Mouse (Mus musculus) brain, adult 2 months (tissue): ENCODE measurements around the gene Rbpjl.

Experiments
- DNase-seq: peaks from one replicate; pipeline ENCODE4 v3.0.0; 2011; ENCODE audit warnings: low read depth, low spot score

Gene Rbpjl

GRCm38 (mm10) chr2:164429881-164430615 lies 27.1 kb downstream of the Rbpjl start:
- no peak for DNase-seq

- DNase-seq = no peak
Observed at GRCm38 (mm10) chr2:164430697-164431096, 27.8 kb downstream of the Rbpjl start.

- DNase-seq = no peak
Observed at GRCm38 (mm10) chr2:164431676-164432465, 28.9 kb downstream of the Rbpjl start.

DNA sequence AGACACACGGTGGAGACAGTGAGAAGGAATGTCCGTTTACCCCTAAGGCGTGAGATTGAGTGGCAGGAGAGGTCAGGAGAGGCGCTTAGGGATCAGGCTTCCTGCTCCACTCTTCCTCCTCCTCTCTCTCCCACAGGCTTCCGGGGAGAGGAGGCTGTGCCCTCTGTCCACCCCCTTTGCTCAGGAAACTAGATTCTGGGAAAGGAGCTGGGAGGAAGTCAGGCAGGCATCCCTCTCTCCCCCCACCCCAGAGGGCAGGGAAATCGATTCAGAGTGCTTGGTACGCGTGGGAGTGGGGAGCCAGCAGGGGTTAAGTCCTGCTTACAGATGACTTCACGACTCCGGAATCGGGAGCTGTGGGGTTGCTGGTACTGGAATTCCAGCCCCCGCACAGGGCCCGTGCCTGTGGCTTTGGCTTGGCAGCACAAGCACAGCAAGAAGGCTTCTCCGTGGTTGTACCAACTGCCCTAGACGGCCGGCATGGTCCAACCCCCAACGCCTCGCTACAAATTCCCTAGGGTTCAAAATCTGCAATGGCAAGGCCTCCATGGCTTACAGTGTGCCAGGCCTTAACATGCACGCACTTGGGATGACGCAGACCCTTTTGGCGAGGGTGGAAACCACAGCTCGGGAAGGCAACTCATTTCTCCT lies 29.7 kb downstream of the Rbpjl start:
- no peak for DNase-seq

DNA sequence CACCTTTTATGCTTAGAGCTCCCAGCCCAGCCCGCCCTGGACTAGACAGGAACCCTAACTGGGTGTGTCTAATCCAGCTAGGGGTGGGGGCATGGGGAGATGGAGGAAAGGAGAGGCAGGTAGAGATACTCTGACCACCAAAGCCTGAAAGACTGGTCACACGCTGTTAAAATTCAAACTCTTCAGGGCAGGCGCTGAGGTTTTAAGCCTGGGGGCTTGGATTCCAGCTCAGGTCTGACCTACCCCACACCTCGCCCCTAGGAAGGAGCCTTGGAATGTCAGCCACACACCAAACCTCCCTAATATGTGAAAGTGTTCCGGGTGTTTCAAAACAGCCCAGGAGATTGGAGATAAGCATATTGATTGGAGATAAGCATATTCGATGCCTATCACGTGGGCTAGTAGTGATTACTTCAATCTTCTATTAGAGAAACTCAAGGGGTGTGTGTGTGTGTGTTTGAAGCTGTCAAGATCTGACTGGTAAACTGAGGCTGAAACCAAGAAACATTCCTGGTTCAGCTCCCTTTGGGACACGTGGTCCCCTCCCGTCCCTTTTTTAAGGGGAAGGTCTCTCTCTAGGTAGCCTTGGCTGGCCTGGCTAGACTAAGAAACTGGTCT lies 30.4 kb downstream of the Rbpjl start:
- DNase-seq = no peak

GRCm38 (mm10) chr2:164434681-164435080 lies 31.7 kb downstream of the Rbpjl start:
- no peak for DNase-seq

DNA sequence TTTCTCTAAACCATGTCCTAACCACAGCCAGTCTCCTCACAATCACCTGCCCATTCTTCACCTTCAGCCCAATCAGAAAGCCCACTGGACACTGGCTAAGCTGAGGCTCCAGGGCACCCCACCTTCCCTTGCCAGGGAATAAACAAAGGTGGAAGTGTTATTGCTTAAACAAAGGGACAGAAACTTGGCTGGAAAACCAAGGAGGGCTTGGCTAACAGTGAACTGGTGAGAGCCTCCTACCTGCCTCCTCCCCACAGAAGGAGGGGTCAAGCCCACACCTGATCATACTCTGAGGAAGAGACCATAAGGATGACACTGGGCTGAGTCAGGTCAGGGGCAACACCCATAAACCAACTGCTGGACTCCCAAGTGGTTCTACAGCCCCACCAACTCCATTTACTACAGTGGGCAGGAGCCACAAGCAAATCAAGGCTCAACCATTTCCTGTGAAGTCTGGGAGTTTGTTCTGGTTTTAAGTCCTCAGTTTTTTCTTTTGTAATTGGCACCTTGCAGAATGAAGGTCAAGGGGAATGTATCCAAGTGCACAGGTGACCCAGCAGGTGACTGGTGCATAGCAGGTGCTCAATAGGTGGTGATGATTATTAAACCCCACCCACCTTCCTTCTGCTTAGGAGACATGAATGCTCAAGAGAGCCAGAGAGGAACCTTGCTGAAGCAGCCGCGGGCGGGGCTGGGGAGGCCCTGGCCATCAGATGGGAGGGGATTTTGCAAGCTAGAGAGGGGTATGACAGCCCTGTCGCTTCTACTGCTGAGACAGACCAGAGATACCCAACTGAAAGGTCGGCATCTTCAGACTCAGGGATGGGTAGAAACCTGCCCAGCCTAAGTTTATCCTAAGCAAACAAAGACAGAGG lies 32.5 kb downstream of the Rbpjl start:
- DNase-seq = no peak

DNA sequence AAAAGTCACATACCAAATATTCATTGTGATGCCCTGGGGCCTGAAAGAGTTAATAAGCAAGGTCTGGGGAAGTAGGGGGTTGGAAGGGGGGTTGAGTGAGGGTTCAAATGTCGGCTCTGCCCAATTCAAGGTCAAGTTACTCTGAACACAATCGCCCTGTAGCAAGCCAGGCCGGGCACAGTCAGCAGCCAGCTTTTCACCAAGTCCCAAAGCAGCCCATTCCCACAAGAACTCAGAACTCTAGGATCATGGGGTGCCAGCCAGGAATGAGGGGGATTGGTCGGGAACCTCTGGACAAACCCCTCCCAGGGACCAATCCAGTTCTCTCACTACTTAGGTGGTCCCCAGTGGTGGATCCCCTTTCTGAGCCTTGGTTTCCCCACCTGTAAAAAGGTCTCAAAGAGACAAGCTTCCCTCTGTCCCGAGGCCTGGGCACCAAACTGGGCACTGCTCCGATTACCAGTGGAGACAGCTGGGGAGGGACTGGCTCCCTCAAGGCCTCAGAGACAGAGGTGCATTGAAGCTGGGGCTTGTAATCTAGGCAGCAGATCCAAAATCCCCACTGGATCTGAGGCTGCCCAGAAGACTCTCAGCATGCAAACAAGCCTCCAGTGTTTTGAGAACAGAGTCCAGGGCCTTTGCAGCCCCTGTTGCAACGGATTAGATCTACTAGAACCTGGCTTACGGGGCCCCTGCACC lies 33.4 kb downstream of the Rbpjl start:
- DNase-seq = peak; percentile 55

- no peak for DNase-seq
Observed at GRCm38 (mm10) chr2:164436961-164437360, 34.0 kb downstream of the Rbpjl start.

DNA sequence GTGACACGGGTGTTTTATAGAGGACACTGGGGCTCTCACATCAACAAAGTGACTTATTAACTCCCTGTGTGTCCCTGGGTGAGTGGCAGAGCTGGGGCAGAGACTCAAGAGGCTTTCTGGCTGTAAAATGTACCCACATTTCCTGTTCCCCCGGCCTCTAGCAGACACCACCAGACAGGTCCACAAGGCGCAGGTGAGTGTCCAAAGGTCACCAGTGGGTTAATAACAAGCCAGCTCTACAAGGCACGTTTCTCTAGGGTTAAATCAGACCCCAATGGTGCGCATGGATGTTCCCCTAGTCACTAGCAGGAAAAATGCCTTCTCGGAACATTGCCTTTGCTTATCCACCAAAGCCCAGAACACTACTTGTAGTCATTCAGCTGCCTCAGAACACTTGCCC lies 34.8 kb downstream of the Rbpjl start:
- DNase-seq = no peak

DNA sequence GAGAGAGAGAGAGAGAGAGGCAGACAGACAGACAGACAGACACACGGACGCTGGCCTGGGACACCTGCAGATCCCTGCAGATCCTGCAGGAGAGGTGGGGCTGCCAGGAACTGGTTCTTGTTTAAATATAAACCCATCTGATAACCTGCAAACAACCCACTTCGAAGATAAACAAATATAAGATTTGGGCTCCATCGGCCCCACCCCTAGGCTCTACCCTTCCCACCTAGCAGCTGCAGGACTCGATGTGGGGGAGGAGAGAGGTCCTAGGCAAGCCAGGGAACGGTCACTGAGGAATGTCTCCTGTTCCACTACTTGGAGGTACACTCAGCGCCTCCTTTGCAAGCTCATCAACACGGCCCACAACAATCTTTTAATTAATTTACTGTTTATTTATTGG lies 35.3 kb downstream of the Rbpjl start:
- DNase-seq = no peak

- no peak for DNase-seq
Observed at GRCm38 (mm10) chr2:164439001-164439421, 36.1 kb downstream of the Rbpjl start.

DNA sequence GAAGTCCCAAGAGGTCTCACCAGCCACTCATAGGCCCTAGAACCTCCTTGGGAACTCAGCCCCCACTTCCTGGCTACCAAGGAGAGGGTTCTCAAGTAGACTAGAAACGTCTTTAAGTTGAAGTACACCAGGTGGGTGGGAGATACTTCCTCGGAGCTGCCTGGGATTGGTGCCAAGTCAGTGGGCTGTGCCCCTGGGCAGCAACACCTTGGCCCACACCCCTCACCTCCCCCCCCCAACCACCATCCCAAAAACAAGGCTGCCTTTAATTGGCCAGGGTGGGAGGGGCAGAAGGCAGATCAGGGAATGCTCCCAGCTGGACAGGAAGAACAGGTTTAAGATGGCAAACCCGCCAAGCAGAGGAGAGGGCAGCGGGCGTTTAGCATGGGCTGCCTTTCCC lies 37.4 kb downstream of the Rbpjl start:
- DNase-seq = no peak

DNA sequence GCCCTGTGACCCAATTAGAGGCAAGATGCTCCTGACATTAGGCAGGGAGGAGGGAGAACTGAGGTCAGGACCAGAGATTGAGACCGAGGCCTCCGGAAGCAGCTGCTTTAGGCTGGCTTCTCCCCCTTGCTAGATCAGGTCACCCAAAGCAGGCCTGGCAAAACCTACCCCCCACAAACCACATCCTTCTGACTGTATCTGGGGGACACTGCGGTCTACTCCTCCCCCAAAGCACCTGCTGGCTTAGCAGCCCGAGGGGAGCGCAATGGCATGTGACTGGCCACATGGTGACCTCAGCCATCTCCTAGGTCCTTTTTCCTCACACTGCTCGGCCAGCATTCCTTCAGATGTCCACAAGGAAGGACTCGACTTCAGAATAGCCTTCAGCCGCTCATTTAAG lies 38.2 kb downstream of the Rbpjl start:
- DNase-seq = no peak

- DNase-seq = no peak
Observed at GRCm38 (mm10) chr2:164441731-164442130, 38.8 kb downstream of the Rbpjl start.

- no peak for DNase-seq
Observed at GRCm38 (mm10) chr2:164442315-164443050, 39.5 kb downstream of the Rbpjl start.

DNA sequence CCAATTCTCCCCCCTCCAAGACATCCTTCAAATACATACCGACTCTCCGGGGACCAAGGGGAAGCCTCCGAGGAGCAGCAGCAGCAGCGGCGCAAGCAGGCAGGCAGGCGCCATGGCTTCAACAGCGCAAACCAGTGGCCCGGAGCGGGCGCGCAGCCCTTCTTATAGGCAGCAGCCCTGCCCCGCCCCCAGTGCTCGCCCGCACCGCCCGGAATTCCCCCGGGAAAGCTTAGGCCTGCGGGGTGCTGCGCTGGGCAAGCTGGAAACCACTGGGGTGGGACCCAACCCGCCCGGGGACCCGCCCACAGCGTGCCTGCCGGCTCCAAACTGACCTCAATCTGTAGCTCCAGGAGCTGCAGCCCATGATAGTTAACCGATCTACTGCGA lies 40.1 kb downstream of the Rbpjl start:
- DNase-seq = peak; percentile 69

DNA sequence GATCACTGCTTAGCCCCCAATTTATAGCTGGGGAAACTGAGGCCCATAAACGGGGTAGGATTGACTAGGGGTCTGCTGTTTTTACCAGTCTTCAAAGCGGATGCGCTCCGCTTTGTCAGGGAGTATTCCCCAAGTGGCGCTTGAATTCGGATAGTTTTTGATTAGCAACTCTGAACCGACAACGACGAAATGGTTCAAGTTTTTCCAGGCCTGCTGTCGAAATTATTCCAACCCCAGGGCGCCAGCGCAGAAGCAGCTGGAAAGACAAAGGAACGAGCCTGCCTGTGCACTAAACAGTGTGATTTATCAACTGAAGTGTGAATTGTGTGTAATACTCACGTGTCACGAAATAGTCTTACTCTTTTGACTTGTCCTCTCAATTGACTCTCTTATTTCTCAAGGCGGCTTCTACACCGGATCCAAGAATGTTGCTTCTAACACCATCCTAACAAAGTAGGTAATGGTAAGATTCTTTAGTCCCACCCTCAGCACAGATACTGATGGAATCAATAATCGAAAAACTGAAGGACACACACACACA lies 40.6 kb downstream of the Rbpjl start, which contains the start of gene Sdc4:
Gene Sdc4 (minus strand): TSS at position 428 of the 541 bp plus-strand sequence.
- no peak for DNase-seq

GRCm38 (mm10) chr2:164444701-164445100 lies 41.8 kb downstream of the Rbpjl start:
- no peak for DNase-seq
